Mouse (Mus musculus) cortical plate, adult 2 months (tissue): ENCODE results near the gene Bach2.

Experiments
- CTCF ChIP-seq: fragments of 200-500 bp; IDR thresholded peaks from 2 replicates; pipeline ENCODE4 v1.5.1; 2011; ENCODE audit warnings: mild to moderate bottlenecking, control low read depth, low read length; ENCODE audit not compliant: insufficient read depth; ENCODE audit errors: extremely low read depth
- POLR2A ChIP-seq: fragments of 200-500 bp; IDR thresholded peaks from 2 replicates; pipeline ENCODE4 v1.6.1; 2011; ENCODE audit warnings: mild to moderate bottlenecking, low read length, control low read depth; ENCODE audit not compliant: insufficient read depth; ENCODE audit errors: extremely low read depth

DNA sequence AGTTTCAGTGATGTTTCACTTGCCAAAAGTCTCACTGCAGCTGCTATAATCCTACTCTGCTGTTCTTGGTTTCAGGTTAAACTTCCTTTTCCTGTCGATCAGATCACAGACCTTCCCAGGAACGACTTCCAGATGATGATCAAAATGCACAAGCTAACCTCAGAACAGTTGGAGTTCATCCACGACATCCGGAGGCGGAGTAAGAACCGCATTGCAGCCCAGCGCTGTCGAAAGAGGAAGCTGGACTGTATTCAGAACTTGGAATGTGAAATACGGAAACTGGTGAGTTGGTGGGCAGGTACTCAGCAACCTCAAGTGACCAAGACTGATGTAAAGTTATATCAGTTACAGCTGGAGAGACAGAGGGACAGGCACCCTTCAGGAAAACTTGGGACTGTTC, 336.6 kb downstream of the Bach2 start:
- TF ChIP-seq POLR2A, result no peak
- TF ChIP-seq CTCF, result no peak
